Mouse (Mus musculus) cerebellum, adult 9-11 months (tissue): ENCODE measurements at regions not wholly inside any gene's neighbourhood (a gene's known extent, or its start where the extent isn't known, plus 50 kb on each side); places are given as distances from the start of the nearest gene placed in this dataset.
A peak's percentile ranks its signal among the peaks of the same experiment; 100 is the strongest.

Experiments used
- DNase-seq: peaks from one replicate; pipeline ENCODE4 v3.0.0; 2022

- DNase-seq, result peak; percentile 2
Observed at GRCm38 (mm10) chr15:45266620-45267263, 5132.6 kb downstream of the 9330182O14Rik start.

- no peak for DNase-seq
Observed at GRCm38 (mm10) chr15:45273677-45274076, 5139.5 kb downstream of the 9330182O14Rik start.

DNA sequence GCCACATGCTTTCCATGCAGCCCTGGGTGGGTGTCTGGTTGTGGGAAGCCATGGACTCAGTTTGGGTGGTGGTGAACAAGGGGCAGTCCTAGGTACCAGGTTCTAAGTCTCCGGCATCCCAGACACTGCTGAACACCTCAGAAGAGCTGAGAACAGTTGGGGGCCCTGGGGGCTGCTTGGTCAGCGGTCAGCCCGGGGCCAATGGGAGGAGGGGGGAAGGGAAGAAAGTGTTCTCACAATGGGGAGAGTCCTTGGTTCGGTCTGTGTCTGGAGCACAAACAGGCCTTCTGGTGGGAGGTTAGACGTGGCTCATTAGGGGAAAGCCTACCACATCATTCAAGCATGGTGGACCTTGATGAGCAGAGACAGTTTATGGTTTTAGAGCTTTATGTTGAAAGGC, 5187.5 kb downstream of the 9330182O14Rik start:
- DNase-seq, result no peak

- no peak for DNase-seq
Observed at GRCm38 (mm10) chr15:45350496-45350895, 5216.3 kb downstream of the 9330182O14Rik start.
